Mouse (Mus musculus) limb, embryonic 14.5 days (tissue): ENCODE results near the gene Ccdc136. TPM values are rescaled to one million over a fixed set of nuclear protein-coding genes. Genes with fewer than 3 reads are reported as not detected.

ENCODE experiments used
- ATAC-seq: fragments of 200-750 bp; cut with Nextera tagmentation; 2 replicates; pipeline ENCODE4 v1.8.0; 2017; ENCODE audit warnings: low read depth, moderate number of reproducible peaks, moderate TSS enrichment; ENCODE audit not compliant: low FRiP score
- DNase-seq: peaks from one replicate; pipeline ENCODE4 v3.0.0-alpha.2; 2015; ENCODE audit warnings: low spot score
- H3K27ac ChIP-seq: fragments of 300-500 bp; sonication (generic); replicated peaks from 2 replicates; pipeline ENCODE4 v1.5.1; 2014; ENCODE audit warnings: low read depth, mild to moderate bottlenecking, low read length, moderate library complexity, mixed read lengths
- H3K27me3 ChIP-seq: fragments of 300-500 bp; sonication (generic); 2 replicates; pipeline ENCODE4 v1.6.1; 2014; ENCODE audit warnings: low read length, mixed read lengths; ENCODE audit not compliant: control insufficient read depth, insufficient read depth
- H3K36me3 ChIP-seq: fragments of 300-500 bp; sonication (generic); 2 replicates; pipeline ENCODE4 v1.6.1; 2014; ENCODE audit warnings: mild to moderate bottlenecking, low read length, moderate library complexity, mixed read lengths; ENCODE audit not compliant: control insufficient read depth, insufficient read depth
- H3K4me1 ChIP-seq: fragments of 300-500 bp; sonication (generic); 2 replicates; pipeline ENCODE4 v1.6.1; 2014; ENCODE audit warnings: antibody characterized with exemption, low read length, mixed read lengths; ENCODE audit not compliant: control insufficient read depth, insufficient read depth
- H3K4me2 ChIP-seq: fragments of 300-500 bp; sonication (generic); replicated peaks from 2 replicates; pipeline ENCODE4 v1.6.1; 2014; ENCODE audit warnings: low read depth, mild to moderate bottlenecking, low read length, moderate library complexity; ENCODE audit not compliant: severe bottlenecking
- H3K4me3 ChIP-seq: fragments of 300-500 bp; sonication (generic); replicated peaks from 2 replicates; pipeline ENCODE4 v1.5.1; 2014; ENCODE audit warnings: low read length
- H3K9ac ChIP-seq: fragments of 300-500 bp; sonication (generic); 2 replicates; pipeline ENCODE4 v1.6.1; 2014; ENCODE audit warnings: mild to moderate bottlenecking, low read depth, low read length, moderate library complexity; ENCODE audit not compliant: severe bottlenecking
- H3K9me3 ChIP-seq: fragments of 300-500 bp; sonication (generic); 2 replicates; pipeline ENCODE4 v1.6.1; 2016; ENCODE audit warnings: low read length; ENCODE audit not compliant: control insufficient read depth
- POLR2A ChIP-seq: fragments of 200-500 bp; IDR thresholded peaks from 2 replicates; pipeline ENCODE4 v1.8.0; 2012; ENCODE audit warnings: inconsistent platforms, mild to moderate bottlenecking, moderate library complexity, borderline replicate concordance; ENCODE audit not compliant: insufficient read depth, insufficient read length; ENCODE audit errors: extremely low read depth
- WGBS: fragments of 180-500 bp; shearing (Covaris S2); extraction: QIAGEN DNeasy Blood & Tissue Kit; methylation state at CpG from one replicate; pipeline ENCODE4 v1.1.7; 2014; 5-methylcytosine and 5-hydroxymethylcytosine counted together
- polyA plus RNA-seq, 2 experiments: library from polyadenylated mRNA; depleted of rRNA in 1 of 2; stranded (reverse) in 1 of 2; unstranded in 1 of 2; fragments of >200 nt; fragmentation: Nextera tagmentation in 1 of 2; extraction: Ambion mirVana in 1 of 2; gene quantifications; 2 replicates each; pipeline versions ENCODE4 v1.2.1 to v1.2.3; 2012 to 2014

Gene Ccdc136
- polyA plus RNA-seq, 2 experiments, result 26.0 to 26.2 TPM

GRCm38 (mm10) chr6:29363129-29363515 lies 33.0 kb upstream of the Ccdc136 start:
- no peak overlapping the region for H3K9ac ChIP-seq
- peaks cover 74% of the 10 kb centered on the region for H3K36me3 ChIP-seq
- ATAC-seq (no peak), DNase-seq (no peak)
- no peak for TF ChIP-seq POLR2A
- no peak overlapping the region; the same call in 1 of the 2 replicates for H3K27ac ChIP-seq
- H3K4me2 ChIP-seq, result no peak overlapping the region
- H3K4me1 ChIP-seq, result peaks cover 12% of the 10 kb centered on the region
- no peak overlapping the region for H3K4me3 ChIP-seq
- no peaks in the 10 kb centered on the region for H3K9me3 ChIP-seq
- 52% methylated on average over 3 of the region's 3 CpGs for WGBS
- H3K27me3 ChIP-seq, result no peaks in the 10 kb centered on the region

GRCm38 (mm10) chr6:29365277-29365676 lies 30.8 kb upstream of the Ccdc136 start:
- Histone ChIP-seq H3K4me1 (peaks cover 12% of the 10 kb centered on the region), H3K4me3 (no peak overlapping the region), H3K4me2 (no peak overlapping the region), H3K9me3 (no peaks in the 10 kb centered on the region), H3K9ac (no peak overlapping the region), H3K27ac (no peak overlapping the region), H3K36me3 (peaks cover 75% of the 10 kb centered on the region), H3K27me3 (no peaks in the 10 kb centered on the region)
- ATAC-seq (no peak), DNase-seq (no peak)
- WGBS, result 92% methylated on average over 1 of the region's 1 CpGs
- no peak for TF ChIP-seq POLR2A

- 97% methylated on average over 4 of the region's 4 CpGs for WGBS
- Histone ChIP-seq H3K9me3 (no peaks in the 10 kb centered on the region), H3K9ac (no peak overlapping the region), H3K27me3 (no peaks in the 10 kb centered on the region), H3K36me3 (peaks cover 65% of the 10 kb centered on the region), H3K4me3 (no peak overlapping the region), H3K27ac (no peak overlapping the region), H3K4me2 (no peak overlapping the region), H3K4me1 (no peaks in the 10 kb centered on the region)
- TF ChIP-seq POLR2A, result no peak
- DNase-seq (no peak), ATAC-seq (no peak)
Observed at GRCm38 (mm10) chr6:29377386-29377785, 18.7 kb upstream of the Ccdc136 start.

GRCm38 (mm10) chr6:29378678-29379077 lies 17.4 kb upstream of the Ccdc136 start:
- no peaks in the 10 kb centered on the region for H3K4me1 ChIP-seq
- no peak overlapping the region for H3K9ac ChIP-seq
- no peak overlapping the region for H3K4me2 ChIP-seq
- DNase-seq (no peak), ATAC-seq (no peak)
- WGBS, result 94% methylated on average over 10 of the region's 10 CpGs
- H3K4me3 ChIP-seq, result no peak overlapping the region
- TF ChIP-seq POLR2A, result no peak
- H3K36me3 ChIP-seq, result peaks cover 52% of the 10 kb centered on the region
- H3K27ac ChIP-seq, result no peak overlapping the region
- H3K9me3 ChIP-seq, result no peaks in the 10 kb centered on the region
- H3K27me3 ChIP-seq, result no peaks in the 10 kb centered on the region

- peaks cover 40% of the 10 kb centered on the region for H3K36me3 ChIP-seq
- H3K4me3 ChIP-seq, result no peak overlapping the region
- no peaks in the 10 kb centered on the region for H3K4me1 ChIP-seq
- TF ChIP-seq POLR2A, result no peak
- DNase-seq, result no peak
- 92% methylated on average over 6 of the region's 6 CpGs for WGBS
- H3K27ac ChIP-seq, result no peak overlapping the region
- no peak overlapping the region for H3K4me2 ChIP-seq
- no peak overlapping the region for H3K9ac ChIP-seq
- no peaks in the 10 kb centered on the region for H3K27me3 ChIP-seq
- no peaks in the 10 kb centered on the region for H3K9me3 ChIP-seq
- no peak for ATAC-seq
Observed at GRCm38 (mm10) chr6:29379954-29380353, 16.2 kb upstream of the Ccdc136 start.

GRCm38 (mm10) chr6:29382442-29382841 lies 13.7 kb upstream of the Ccdc136 start:
- H3K4me1 ChIP-seq, result 0 out of 2 replicates have a peak, but pooled peaks cover 5% of the 10 kb centered on the region
- no peaks in the 10 kb centered on the region for H3K9me3 ChIP-seq
- no peak overlapping the region for H3K4me3 ChIP-seq
- no peak overlapping the region for H3K4me2 ChIP-seq
- peaks cover 15% of the 10 kb centered on the region for H3K36me3 ChIP-seq
- DNase-seq, result no peak
- H3K27me3 ChIP-seq, result no peaks in the 10 kb centered on the region
- no peak overlapping the region for H3K27ac ChIP-seq
- H3K9ac ChIP-seq, result no peak overlapping the region
- ATAC-seq, result no peak
- TF ChIP-seq POLR2A, result no peak
- WGBS, result 51% methylated on average over 2 of the region's 2 CpGs
